Mouse (Mus musculus) embryonic facial prominence, embryonic 10.5 days (tissue): Measurements from ENCODE around the gene Tnfrsf1a. TPM values are rescaled to one million over a fixed set of nuclear protein-coding genes. Genes with fewer than 3 reads are reported as not detected.

Source experiments
- DNase-seq: peaks from one replicate; pipeline ENCODE4 v3.0.0-alpha.2; 2017; ENCODE audit warnings: low spot score
- H3K27ac ChIP-seq: fragments of 300-500 bp; sonication (generic); replicated peaks from 2 replicates; pipeline ENCODE4 v1.5.1; 2016; ENCODE audit warnings: mild to moderate bottlenecking
- H3K27me3 ChIP-seq: fragments of 300-500 bp; sonication (generic); replicated peaks from 2 replicates; pipeline ENCODE4 v1.6.1; 2016; ENCODE audit warnings: low read depth, mild to moderate bottlenecking; ENCODE audit not compliant: poor library complexity, severe bottlenecking
- H3K36me3 ChIP-seq: fragments of 300-500 bp; sonication (generic); replicated peaks from 2 replicates; pipeline ENCODE4 v1.6.1; 2016; ENCODE audit warnings: mild to moderate bottlenecking, moderate library complexity
- H3K4me1 ChIP-seq: fragments of 300-500 bp; sonication (generic); 2 replicates; pipeline ENCODE4 v1.6.1; 2016
- H3K4me3 ChIP-seq: fragments of 300-500 bp; sonication (generic); 2 replicates; pipeline ENCODE4 v1.5.1; 2016; ENCODE audit warnings: mild to moderate bottlenecking, moderate library complexity
- H3K9me3 ChIP-seq: fragments of 300-500 bp; sonication (generic); 2 replicates; pipeline ENCODE4 v1.6.1; 2016; ENCODE audit warnings: mild to moderate bottlenecking
- WGBS: fragments of 180-500 bp; shearing (Covaris S2); methylation state at CpG from one replicate; pipeline ENCODE4 v1.1.7; 2016; 5-methylcytosine and 5-hydroxymethylcytosine counted together
- polyA plus RNA-seq: library from polyadenylated mRNA; unstranded; fragments of >200 nt; fragmentation: Nextera tagmentation; extraction: Ambion mirVana; gene quantifications from 2 replicates; pipeline ENCODE4 v1.2.1, GENCODE M21; 2016

Gene Tnfrsf1a
- polyA plus RNA-seq, 1 experiment from 2014 or later, result 33.4 TPM

- Histone ChIP-seq H3K4me1 (no peaks in the 10 kb centered on the region), H3K4me3 (no peak overlapping the region), H3K36me3 (no peaks in the 10 kb centered on the region), H3K27me3 (no peaks in the 10 kb centered on the region), H3K9me3 (no peaks in the 10 kb centered on the region), H3K27ac (no peak overlapping the region)
- no peak for DNase-seq
- WGBS, result 91% methylated on average over 6 of the region's 6 CpGs
Measured at GRCm38 (mm10) chr6:125411661-125412060, 62.5 kb downstream of the Tnfrsf1a start.

Other genes with a start within 250 kb of the Tnfrsf1a start
- gene Nop2, start 217.5 kb upstream of the Tnfrsf1a start, polyA plus RNA-seq, result 94.1 and 99.4 TPM in 2 replicates
- 11.0 and 11.1 TPM in 2 replicates for gene Iffo1, start 204.1 kb upstream of the Tnfrsf1a start, polyA plus RNA-seq
- gene Gapdh, start 182.9 kb upstream of the Tnfrsf1a start, polyA plus RNA-seq, result 2,731 and 2,955 TPM in 2 replicates
- 261 and 263 TPM in 2 replicates for gene Ncapd2, start 157.7 kb upstream of the Tnfrsf1a start, polyA plus RNA-seq
- 207 and 214 TPM in 2 replicates for gene Mrpl51, start 157.6 kb upstream of the Tnfrsf1a start, polyA plus RNA-seq
- gene Vamp1, start 133.8 kb upstream of the Tnfrsf1a start, polyA plus RNA-seq, result 2.6 and 3.1 TPM in 2 replicates
- gene Tapbpl, start 117.5 kb upstream of the Tnfrsf1a start, polyA plus RNA-seq, result 0.98 and 1.6 TPM in 2 replicates
- gene Cd27, start 112.4 kb upstream of the Tnfrsf1a start, polyA plus RNA-seq, result 0.95 and 0.98 TPM in 2 replicates
- 0.16 and 0.19 TPM in 2 replicates for gene Tuba3a, start 63.3 kb upstream of the Tnfrsf1a start, polyA plus RNA-seq
- gene Ltbr, start 35.5 kb upstream of the Tnfrsf1a start, polyA plus RNA-seq, result 26.9 and 28.8 TPM in 2 replicates
- gene Scnn1a, start 28.7 kb upstream of the Tnfrsf1a start, polyA plus RNA-seq, result 0.57 and 0.87 TPM in 2 replicates
- 0.21 and 0.32 TPM in 2 replicates for gene Plekhg6, start 31.4 kb downstream of the Tnfrsf1a start, polyA plus RNA-seq
- gene Cd9, start 145.4 kb downstream of the Tnfrsf1a start, polyA plus RNA-seq, result 33.0 and 36.2 TPM in 2 replicates
- gene Vwf, start 197.4 kb downstream of the Tnfrsf1a start, polyA plus RNA-seq, result 5.5 and 8.6 TPM in 2 replicates